ENCODE assay signal across 16 mouse cellular contexts in the genomic region with DNA sequence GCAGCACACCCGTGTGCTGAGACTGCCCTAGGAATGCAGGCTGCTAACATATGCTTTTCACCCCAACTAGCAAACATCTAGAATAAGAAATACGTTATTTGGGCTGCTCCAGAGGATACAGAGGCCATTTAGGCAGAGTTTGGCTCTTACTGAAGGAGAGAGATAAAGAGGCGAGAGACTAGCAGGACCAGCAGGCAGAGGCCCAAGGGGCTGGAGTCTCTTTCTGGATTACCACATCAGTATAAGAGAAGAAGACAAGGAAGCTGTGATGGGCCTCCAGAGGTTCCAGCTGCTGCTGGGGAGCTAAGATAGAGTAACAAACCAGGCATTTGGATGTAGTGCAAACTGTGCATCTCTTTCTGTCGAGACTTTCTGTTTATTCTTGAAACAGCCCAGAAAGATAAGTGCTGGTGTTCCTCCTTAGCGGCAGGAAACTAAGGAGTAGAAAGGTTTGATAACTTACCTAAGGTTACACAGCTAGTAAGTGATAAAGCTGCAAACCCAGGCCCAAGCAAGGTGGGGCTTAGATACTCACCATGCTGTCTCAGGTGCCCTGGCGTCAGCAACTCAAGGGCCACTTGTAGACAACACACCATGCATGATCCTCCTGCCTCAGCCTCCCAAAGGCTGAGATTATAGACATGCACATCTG.
DNase-seq lines count a peak whose midpoint lies in the region; ATAC-seq lines count a peak whose summit lies in the region.
"Had no signal": no experiment of that assay in that cellular context is flagged by ENCODE, and none has a peak within 500 bp of the region (broad histone marks: within the 10 kb centered on the region; RNA-seq: fewer than 3 reads in every experiment).

No protein-coding gene starts in this region.

- WGBS in liver, embryonic 12.5 days (ENCODE audit: insufficient replicate concordance) = 23% methylated on average over 6 of the region's 6 CpGs
- WGBS in heart, embryonic 12.5 days = 34% methylated on average over 6 of the region's 6 CpGs

- H3K27me3 ChIP-seq in liver, embryonic 12.5 days (replicated peaks) = no peaks in the 10 kb centered on the region
- H3K27me3 ChIP-seq in heart, embryonic 12.5 days (replicated peaks) = no peaks in the 10 kb centered on the region

- H3K9me3 ChIP-seq in liver, embryonic 12.5 days (replicated peaks) = no peaks in the 10 kb centered on the region
- no peaks in the 10 kb centered on the region for H3K9me3 ChIP-seq in heart, embryonic 12.5 days (replicated peaks)
- H3K9me3 ChIP-seq: hindbrain, embryonic 10.5 days; limb, embryonic 10.5 days had no signal

- intact Hi-C loops in heart, postnatal 14 days (cut with DNase I) = no loop called here
- intact Hi-C loops in left cerebral cortex, postnatal 36 days (cut with DNase I) = no loop called here

- no peak overlapping the region for H3K4me3 ChIP-seq in liver, embryonic 12.5 days
- H3K4me3 ChIP-seq in heart, embryonic 12.5 days = no peak overlapping the region
- H3K4me3 ChIP-seq: hindbrain, embryonic 10.5 days; limb, embryonic 10.5 days had no signal

- peaks cover 39% of the 10 kb centered on the region for H3K4me1 ChIP-seq in liver, embryonic 12.5 days
- peaks cover 56% of the 10 kb centered on the region for H3K4me1 ChIP-seq in heart, embryonic 12.5 days (replicated peaks)

- 0 out of 2 replicates have a peak, but pooled peaks have one; percentile 24 for ATAC-seq in liver, embryonic 12.5 days
- ATAC-seq in heart, embryonic 12.5 days (ENCODE audit: insufficient number of reproducible peaks, low FRiP score) = no peak
- peak; percentile 47 for ATAC-seq in megakaryocyte-erythroid progenitor cell, adult 5-6 weeks (replicated peaks; ENCODE audit: low FRiP score, low TSS enrichment, poor library complexity, severe bottlenecking)
- ATAC-seq: inflammation-experienced regulatory T-cells, adult 6 months had no signal

- no peak overlapping the region for H3K27ac ChIP-seq in liver, embryonic 12.5 days
- H3K27ac ChIP-seq in heart, embryonic 12.5 days (ENCODE audit: poor library complexity, severe bottlenecking) = 0 out of 2 replicates have a peak overlapping the region, but pooled peaks have one; percentile 11
- H3K27ac ChIP-seq: hindbrain, embryonic 10.5 days; limb, embryonic 10.5 days had no signal

- H3K9ac ChIP-seq in liver, embryonic 12.5 days = no peak overlapping the region
- no peak overlapping the region for H3K9ac ChIP-seq in heart, embryonic 12.5 days

- no peak for DNase-seq in liver
- DNase-seq in heart, postnatal 14 days = peak; percentile 29 to 30
- DNase-seq in frontal cortex, postnatal 14 days (ENCODE audit: low spot score in 2 of 2) = no peak
- no peak for DNase-seq in left cerebral cortex, postnatal 36 days (ENCODE audit: low spot score in 2 of 2)
- no peak for DNase-seq in cerebellum, adult 9-11 months
- DNase-seq: cerebellum, postnatal 10 days; embryo, embryonic 11 days; gastrocnemius, postnatal 25 days; spleen, adult 18-20 months; thymus, postnatal 4 days had no signal

- H3K4me2 ChIP-seq in liver, embryonic 12.5 days = 0 out of 2 replicates have a peak overlapping the region, but pooled peaks have one; percentile 12
- no peak overlapping the region for H3K4me2 ChIP-seq in heart, embryonic 12.5 days

- no peaks in the 10 kb centered on the region for H3K36me3 ChIP-seq in liver, embryonic 12.5 days
- no peaks in the 10 kb centered on the region for H3K36me3 ChIP-seq in heart, embryonic 12.5 days
- H3K36me3 ChIP-seq: hindbrain, embryonic 10.5 days had no signal

Comparison
In these comparisons a context has a peak if more than half of its experiments do, and no peak if none do; other contexts are left out.
1. DNase-seq: peak in heart, postnatal 14 days (2 of 2); none in liver (single experiment), frontal cortex, postnatal 14 days (0 of 2), left cerebral cortex, postnatal 36 days (0 of 2) and cerebellum, adult 9-11 months (single experiment).